Mouse (Mus musculus) liver, adult 2 months (tissue): Measurements from ENCODE around the gene Rasip1. TPM values are rescaled to one million over a fixed set of nuclear protein-coding genes. Genes with fewer than 3 reads are reported as not detected.

Experiments used
- DNase-seq: peaks from one replicate; pipeline ENCODE4 v3.0.0-alpha.2; 2011; ENCODE audit warnings: low read depth, low spot score; ENCODE audit errors: extremely low read depth
- H3K27ac ChIP-seq: fragments of 200-500 bp; replicated peaks from 2 replicates; pipeline ENCODE4 v1.5.1; 2012; ENCODE audit warnings: low read depth, mild to moderate bottlenecking, control low read depth, inconsistent platforms, low read length; ENCODE audit not compliant: insufficient read depth
- H3K27me3 ChIP-seq: fragments of 200-500 bp; 2 replicates; pipeline ENCODE4 v1.6.1; 2012; ENCODE audit warnings: mild to moderate bottlenecking, moderate library complexity, low read length, inconsistent platforms; ENCODE audit not compliant: control insufficient read depth, insufficient read depth
- H3K36me3 ChIP-seq: fragments of 200-500 bp; 2 replicates; pipeline ENCODE4 v1.6.1; 2012; ENCODE audit warnings: low read length, inconsistent platforms; ENCODE audit not compliant: control insufficient read depth, insufficient read depth
- H3K4me1 ChIP-seq: fragments of 200-500 bp; 2 replicates; pipeline ENCODE4 v1.6.1; 2011; ENCODE audit warnings: low read length; ENCODE audit not compliant: control insufficient read depth, insufficient read depth
- H3K4me3 ChIP-seq: fragments of 200-500 bp; 2 replicates; pipeline ENCODE4 v1.5.1; 2011; ENCODE audit warnings: low read depth, mild to moderate bottlenecking, control low read depth, low read length, moderate library complexity; ENCODE audit not compliant: insufficient read depth
- H3K79me2 ChIP-seq: fragments of 200-500 bp; 2 replicates; pipeline ENCODE4 v1.6.1; 2012; ENCODE audit warnings: inconsistent platforms, mild to moderate bottlenecking, low read length, moderate library complexity; ENCODE audit not compliant: control insufficient read depth, insufficient read depth
- H3K9ac ChIP-seq: fragments of 200-500 bp; 2 replicates; pipeline ENCODE4 v1.6.1; 2012; ENCODE audit warnings: low read depth, mild to moderate bottlenecking, control low read depth, inconsistent platforms, low read length
- CTCF ChIP-seq: fragments of 200-500 bp; IDR thresholded peaks from 2 replicates; pipeline ENCODE4 v1.5.1; 2011; ENCODE audit warnings: low read depth, low read length, control low read depth
- POLR2A ChIP-seq: fragments of 200-500 bp; IDR thresholded peaks from 2 replicates; pipeline ENCODE4 v1.6.1; 2011; ENCODE audit warnings: low read length, control low read depth; ENCODE audit not compliant: insufficient read depth; ENCODE audit errors: extremely low read depth
- WGBS: fragments of 180-500 bp; shearing (Covaris S2); methylation state at CpG from one replicate; pipeline ENCODE4 v1.1.7; 2018; 5-methylcytosine and 5-hydroxymethylcytosine counted together
- polyA plus RNA-seq: library from polyadenylated mRNA; depleted of rRNA; stranded (reverse); fragments of >200 nt; gene quantifications from 2 replicates; pipeline ENCODE4 v1.2.3, GENCODE M21; 2012; rRNA removed
- total RNA-seq: library from RNA; depleted of rRNA; stranded (reverse); fragments of >200 nt; gene quantifications from 2 replicates; pipeline ENCODE4 v1.2.3, GENCODE M21; 2014; rRNA removed

The Rasip1 gene
- total RNA-seq (2.3 and 4.3 TPM in 2 replicates), polyA plus RNA-seq (3.6 and 5.1 TPM in 2 replicates)

GRCm38 (mm10) chr7:45627261-45627660, at the start of gene Rasip1:
Gene Rasip1, plus strand, starts transcription at chr7:45627488.
- DNase-seq, result no peak
- Histone ChIP-seq H3K27ac (peak within 1 kb of the TSS; percentile 73), H3K4me3 (peak within 1 kb of the TSS; percentile 81), H3K79me2 (no peaks in the 10 kb centered on the region), H3K4me1 (no peaks in the 10 kb centered on the region), H3K36me3 (no peaks in the 10 kb centered on the region), H3K9ac (peak within 1 kb of the TSS; percentile 96), H3K27me3 (peaks cover 2% of the 10 kb centered on the region; the same call in 1 of the 2 replicates)
- WGBS, result 77% methylated on average over 9 of the region's 9 CpGs
- TF ChIP-seq POLR2A (0 out of 2 replicates have a peak, but pooled peaks have one; percentile 41), CTCF (no peak)

- peaks cover 8% of the 10 kb centered on the region; the same call in 1 of the 2 replicates for H3K36me3 ChIP-seq
- no peak overlapping the region for H3K9ac ChIP-seq
- H3K79me2 ChIP-seq, result no peaks in the 10 kb centered on the region
- no peaks in the 10 kb centered on the region for H3K4me1 ChIP-seq
- H3K27ac ChIP-seq, result no peak overlapping the region
- H3K4me3 ChIP-seq, result no peak overlapping the region
- WGBS, result 96% methylated on average over 6 of the region's 6 CpGs
- no peak for TF ChIP-seq CTCF
- no peak for TF ChIP-seq POLR2A
- DNase-seq, result no peak
- no peaks in the 10 kb centered on the region for H3K27me3 ChIP-seq
Measured at GRCm38 (mm10) chr7:45585923-45586322, 41.4 kb upstream of the Rasip1 start.

- Histone ChIP-seq H3K36me3 (peaks cover 2% of the 10 kb centered on the region; the same call in 1 of the 2 replicates), H3K27me3 (no peaks in the 10 kb centered on the region), H3K79me2 (no peaks in the 10 kb centered on the region), H3K9ac (no peak overlapping the region), H3K4me3 (no peak overlapping the region), H3K27ac (no peak overlapping the region), H3K4me1 (no peaks in the 10 kb centered on the region; the same call in 1 of the 2 replicates)
- 96% methylated on average over 23 of the region's 23 CpGs for WGBS
- TF ChIP-seq CTCF, result no peak
- TF ChIP-seq POLR2A, result no peak
- no peak for DNase-seq
Measured at GRCm38 (mm10) chr7:45587631-45588592, 39.4 kb upstream of the Rasip1 start.

- Histone ChIP-seq H3K4me3 (no peak overlapping the region), H3K36me3 (peaks cover 2% of the 10 kb centered on the region; the same call in 1 of the 2 replicates), H3K9ac (no peak overlapping the region), H3K79me2 (no peaks in the 10 kb centered on the region), H3K27ac (no peak overlapping the region), H3K4me1 (no peaks in the 10 kb centered on the region; the same call in 1 of the 2 replicates), H3K27me3 (no peaks in the 10 kb centered on the region)
- WGBS, result 10% methylated on average over 19 of the region's 19 CpGs
- no peak for TF ChIP-seq POLR2A
- peak; percentile 92 for TF ChIP-seq CTCF
- DNase-seq, result peak; percentile 96
Measured at GRCm38 (mm10) chr7:45589173-45589572, 38.1 kb upstream of the Rasip1 start.

- 96% methylated on average over 5 of the region's 5 CpGs for WGBS
- H3K4me1 ChIP-seq, result no peaks in the 10 kb centered on the region; the same call in 1 of the 2 replicates
- no peak overlapping the region for H3K9ac ChIP-seq
- H3K79me2 ChIP-seq, result no peaks in the 10 kb centered on the region
- peaks cover 2% of the 10 kb centered on the region; the same call in 1 of the 2 replicates for H3K36me3 ChIP-seq
- no peak for DNase-seq
- TF ChIP-seq CTCF, result no peak
- TF ChIP-seq POLR2A, result no peak
- H3K4me3 ChIP-seq, result no peak overlapping the region
- H3K27ac ChIP-seq, result no peak overlapping the region
- H3K27me3 ChIP-seq, result no peaks in the 10 kb centered on the region
Measured at GRCm38 (mm10) chr7:45589898-45590297, 37.4 kb upstream of the Rasip1 start.

GRCm38 (mm10) chr7:45590874-45591273, 36.4 kb upstream of the Rasip1 start:
- Histone ChIP-seq H3K9ac (no peak overlapping the region), H3K4me3 (no peak overlapping the region), H3K27ac (no peak overlapping the region), H3K4me1 (no peaks in the 10 kb centered on the region; the same call in 1 of the 2 replicates), H3K36me3 (no peaks in the 10 kb centered on the region; the same call in 1 of the 2 replicates), H3K27me3 (no peaks in the 10 kb centered on the region), H3K79me2 (no peaks in the 10 kb centered on the region)
- TF ChIP-seq CTCF, result no peak
- WGBS, result 44% methylated on average over 3 of the region's 3 CpGs
- no peak for DNase-seq
